Mouse (Mus musculus): ENCODE measurements at regions not wholly inside any gene's neighbourhood (a gene's known extent, or its start where the extent isn't known, plus 50 kb on each side); places are given as distances from the start of the nearest gene placed in this dataset.
"Not testable (repeated sequence)": the region's sequence is repeated elsewhere in the genome, so short reads cannot be mapped to it uniquely, and the experiment has no call there.

DNA sequence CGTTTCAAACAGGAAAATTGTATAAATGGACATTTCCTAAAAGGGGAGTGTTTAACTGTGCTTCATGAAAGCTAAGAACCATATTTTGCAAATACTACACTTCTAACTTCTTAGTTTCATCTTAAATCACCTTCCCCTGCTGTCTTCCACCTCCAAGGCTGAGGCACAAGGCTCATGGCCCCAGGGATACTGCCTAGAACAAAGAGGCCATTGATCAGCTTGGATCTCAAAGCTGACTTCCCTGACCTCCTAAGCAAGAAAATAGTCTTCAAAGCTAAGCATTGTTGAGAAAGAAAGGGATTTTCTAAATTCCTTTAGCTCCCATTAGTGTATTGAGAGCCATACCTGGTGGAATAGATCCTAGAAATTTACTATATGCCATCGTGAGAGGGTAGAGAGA is 501.6 kb downstream of the Bnc2 start:
- no peak for DNase-seq

DNA sequence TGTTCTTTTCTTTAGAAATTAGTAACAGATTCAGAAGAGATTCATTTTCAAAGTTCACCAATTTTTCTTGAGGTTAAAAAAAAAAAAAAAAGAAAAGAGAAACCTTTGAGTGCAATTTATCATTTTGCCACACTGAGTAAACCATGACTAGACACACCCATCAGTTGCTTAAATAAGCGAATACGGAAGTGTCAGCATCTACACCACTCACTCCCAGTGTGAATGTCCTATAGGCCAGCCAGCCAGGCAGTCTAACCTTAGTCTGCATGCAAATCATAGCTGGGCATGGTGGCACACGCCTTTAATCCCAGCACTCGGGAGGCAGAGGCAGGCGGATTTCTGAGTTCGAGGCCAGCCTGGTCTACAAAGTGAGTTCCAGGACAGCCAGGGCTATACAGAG is 498.6 kb downstream of the Bnc2 start:
- not testable (repeated sequence) for DNase-seq

DNA sequence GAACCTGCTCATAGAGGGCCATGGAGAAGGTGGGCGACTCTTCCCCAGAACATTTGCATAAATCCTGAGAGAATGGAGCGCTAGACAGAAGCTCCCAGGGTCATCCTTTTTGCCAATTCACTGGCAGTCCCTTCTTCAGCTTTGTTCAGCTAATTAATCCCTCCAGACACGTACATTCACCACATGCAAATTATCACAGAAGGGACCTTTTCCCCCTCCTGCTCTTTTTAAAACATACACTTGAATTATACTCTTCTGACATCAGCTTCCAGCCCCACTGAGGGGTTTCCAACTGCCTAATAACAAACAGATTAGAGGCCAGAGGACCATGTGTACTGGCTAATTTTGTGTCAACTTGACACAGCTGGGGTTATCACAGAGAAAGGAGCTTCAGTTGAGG is 497.2 kb downstream of the Bnc2 start:
- DNase-seq = no peak

- no peak for DNase-seq
Measured at GRCm38 (mm10) chr4:84184436-84184835, 490.6 kb downstream of the Bnc2 start.

DNA sequence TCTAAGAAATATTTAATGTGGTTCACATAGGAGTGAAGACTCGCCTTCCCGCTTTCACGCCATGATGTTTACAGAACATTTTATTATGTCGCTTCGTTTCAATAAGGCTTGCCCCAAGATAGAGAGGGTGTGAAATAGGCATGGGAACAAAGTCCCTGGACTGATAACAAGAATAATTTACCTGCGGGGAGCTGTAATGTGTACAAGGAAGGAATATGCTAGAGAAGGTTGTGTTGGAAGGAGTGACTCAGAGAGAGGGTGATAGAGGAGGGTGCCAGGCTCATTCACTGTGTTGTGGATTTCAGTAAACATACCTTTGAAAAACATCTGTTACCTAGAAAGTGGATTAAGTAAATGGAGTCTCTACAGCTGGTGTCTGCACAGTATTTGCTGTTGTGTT is 490.2 kb downstream of the Bnc2 start:
- DNase-seq = no peak

- no peak for DNase-seq
Measured at GRCm38 (mm10) chr4:84189315-84189714, 485.8 kb downstream of the Bnc2 start.

DNA sequence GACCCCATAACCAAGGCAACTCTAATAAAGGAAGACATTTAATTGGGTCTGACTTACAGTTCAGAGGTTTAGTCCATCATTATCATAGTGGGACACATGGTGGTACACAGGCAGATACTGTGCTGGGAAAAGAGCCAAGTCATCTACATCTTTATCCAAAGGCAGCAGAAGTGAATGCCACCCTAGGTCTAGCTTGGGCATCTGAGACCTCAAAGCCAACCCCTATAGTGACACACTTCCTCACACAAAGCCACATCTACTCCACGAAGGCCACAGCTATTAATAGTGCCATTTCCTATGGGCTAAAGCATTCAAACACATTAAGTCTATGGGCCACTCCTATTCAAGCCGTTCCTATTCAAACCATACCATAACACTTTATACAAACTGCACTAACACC is 483.8 kb downstream of the Bnc2 start:
- DNase-seq = no peak

- DNase-seq = no peak
Measured at GRCm38 (mm10) chr4:84192301-84192700, 482.8 kb downstream of the Bnc2 start.

- no peak for DNase-seq
Measured at GRCm38 (mm10) chr4:84196732-84197131, 478.3 kb downstream of the Bnc2 start.

GRCm38 (mm10) chr4:84198176-84198575 is 476.9 kb downstream of the Bnc2 start:
- DNase-seq = no peak

DNA sequence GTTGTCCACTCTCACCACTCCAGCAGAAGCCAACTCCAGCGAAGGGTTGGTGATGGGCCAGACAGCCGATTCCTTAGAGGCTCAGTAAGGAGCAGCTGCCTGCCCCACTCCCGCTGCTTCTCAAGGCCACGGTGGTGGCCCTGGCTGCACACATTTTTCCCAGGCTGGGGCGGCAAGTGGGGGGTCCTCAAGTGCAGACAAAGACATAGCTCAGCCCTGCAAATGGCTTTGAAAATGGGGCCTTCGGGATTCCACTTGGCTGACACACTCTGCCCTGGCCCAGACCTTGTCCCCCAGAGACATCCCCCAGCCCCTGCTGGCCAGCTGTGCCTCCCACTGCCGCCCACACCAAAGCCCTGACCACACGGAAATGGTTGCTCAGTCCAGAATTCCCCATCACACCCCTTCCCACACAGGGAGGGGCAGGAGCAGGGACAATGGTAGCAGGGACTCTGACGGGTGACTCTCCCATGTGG is 475.9 kb downstream of the Bnc2 start:
- DNase-seq = no peak

GRCm38 (mm10) chr4:84201001-84201400 is 474.1 kb downstream of the Bnc2 start:
- DNase-seq = no peak

- DNase-seq = no peak
Measured at GRCm38 (mm10) chr4:84202231-84202630, 472.8 kb downstream of the Bnc2 start.

- no peak for DNase-seq
Measured at GRCm38 (mm10) chr4:84203680-84204079, 471.4 kb downstream of the Bnc2 start.

- no peak for DNase-seq
Measured at GRCm38 (mm10) chr4:84204777-84205176, 470.3 kb downstream of the Bnc2 start.

GRCm38 (mm10) chr4:84208175-84208574 is 466.9 kb downstream of the Bnc2 start:
- no peak for DNase-seq

- no peak for DNase-seq
Measured at GRCm38 (mm10) chr4:84209538-84209937, 465.5 kb downstream of the Bnc2 start.

DNA sequence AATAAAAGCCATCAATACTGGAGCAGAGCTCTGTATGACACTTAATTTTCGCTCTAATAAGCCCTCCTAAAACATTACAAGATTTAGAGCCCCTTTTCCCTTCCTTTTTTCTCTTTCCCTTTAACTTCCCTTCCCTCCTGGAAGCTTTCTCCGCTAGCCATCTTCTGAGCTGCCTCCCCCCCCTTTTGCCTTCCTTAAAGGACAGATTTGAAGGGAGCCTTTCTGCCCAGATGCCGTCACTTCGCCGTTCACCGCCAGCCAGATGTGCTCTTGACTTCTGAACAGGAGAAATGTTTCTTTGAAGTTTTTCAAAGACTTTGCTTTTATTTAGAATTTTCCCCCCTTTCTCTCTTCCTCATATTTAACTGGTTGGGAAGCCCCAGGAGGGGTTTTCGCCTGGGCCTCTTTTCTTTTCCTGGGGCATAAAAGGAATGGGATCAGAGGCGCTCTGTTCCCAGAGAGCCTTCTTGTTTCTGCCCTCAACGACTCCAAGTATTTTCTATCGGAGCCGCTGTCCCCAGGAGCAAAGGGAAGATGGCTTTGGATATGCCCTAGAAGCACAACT is 463.7 kb downstream of the Bnc2 start:
- no peak for DNase-seq

DNA sequence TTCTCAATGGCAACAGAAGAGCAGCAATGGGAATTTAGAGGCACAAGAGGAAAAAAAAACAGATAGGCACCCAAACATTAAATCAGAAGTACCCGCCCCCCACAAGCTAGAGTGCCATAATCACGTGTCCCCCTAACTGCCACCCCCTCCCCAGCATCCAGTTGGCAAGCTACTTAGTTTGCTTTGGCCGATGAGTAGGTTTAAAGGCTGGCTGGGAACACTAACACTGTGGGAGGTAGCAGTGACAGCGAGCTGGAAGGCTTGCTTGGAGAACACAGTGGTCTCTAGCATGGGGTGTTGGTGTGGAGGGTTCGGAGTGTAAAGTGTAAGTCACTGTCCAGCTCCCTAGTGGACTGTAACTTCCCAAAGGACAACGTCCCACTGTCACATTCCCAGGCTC is 463.1 kb downstream of the Bnc2 start:
- no peak for DNase-seq

DNA sequence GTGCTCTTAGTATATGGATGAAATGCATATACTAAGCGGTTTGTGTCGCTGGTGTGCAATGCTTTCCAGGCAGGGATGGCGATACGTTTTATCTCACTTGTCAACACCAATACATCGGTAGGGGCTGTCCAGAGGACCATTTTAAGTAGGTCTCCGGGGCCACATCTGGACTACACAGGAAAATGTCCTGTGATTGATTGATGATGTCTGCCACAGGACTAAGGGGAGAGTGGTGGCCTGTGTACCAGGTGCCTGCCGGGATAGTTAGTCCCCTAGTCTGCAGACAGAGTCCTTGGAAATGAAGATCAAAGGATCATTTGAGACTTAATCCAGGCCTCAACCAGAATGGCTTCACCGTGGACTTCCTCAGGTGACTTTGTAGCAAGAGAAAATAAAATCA is 460.6 kb downstream of the Bnc2 start:
- no peak for DNase-seq

GRCm38 (mm10) chr4:84218961-84219360 is 456.1 kb downstream of the Bnc2 start:
- no peak for DNase-seq

DNA sequence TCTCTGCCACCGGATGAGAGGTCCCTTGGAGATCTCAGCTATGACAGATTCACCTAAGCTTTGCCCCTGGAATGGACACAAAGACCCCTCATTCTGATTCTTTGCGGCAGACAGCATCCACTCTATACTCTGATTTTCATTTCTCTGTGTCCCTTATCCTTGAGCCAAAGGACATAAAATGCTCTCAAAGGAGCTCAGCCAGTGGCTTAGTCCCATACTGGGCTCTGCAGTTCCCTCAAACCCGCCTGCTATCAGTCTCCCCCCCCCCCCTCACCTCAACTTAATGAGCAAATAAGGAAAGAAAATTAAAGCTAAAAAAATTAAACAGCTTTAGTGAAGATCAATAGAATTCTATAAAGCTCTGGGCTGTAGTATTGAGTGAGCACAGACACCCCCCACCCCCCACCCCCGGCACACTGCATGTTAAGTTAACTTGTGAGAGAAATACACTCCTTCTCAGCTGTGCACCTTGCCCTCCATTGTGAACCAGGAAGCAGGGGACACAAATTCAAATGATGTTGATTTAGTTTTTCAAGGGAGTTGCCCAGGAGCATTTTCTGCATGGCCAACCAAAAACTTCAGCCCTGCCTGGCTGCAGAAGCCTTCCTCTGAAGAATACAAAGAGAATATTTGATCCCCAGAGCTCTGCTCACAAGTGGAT is 452.9 kb downstream of the Bnc2 start:
- no peak for DNase-seq

GRCm38 (mm10) chr4:84222805-84223335 is 452.2 kb downstream of the Bnc2 start:
- no peak for DNase-seq

DNA sequence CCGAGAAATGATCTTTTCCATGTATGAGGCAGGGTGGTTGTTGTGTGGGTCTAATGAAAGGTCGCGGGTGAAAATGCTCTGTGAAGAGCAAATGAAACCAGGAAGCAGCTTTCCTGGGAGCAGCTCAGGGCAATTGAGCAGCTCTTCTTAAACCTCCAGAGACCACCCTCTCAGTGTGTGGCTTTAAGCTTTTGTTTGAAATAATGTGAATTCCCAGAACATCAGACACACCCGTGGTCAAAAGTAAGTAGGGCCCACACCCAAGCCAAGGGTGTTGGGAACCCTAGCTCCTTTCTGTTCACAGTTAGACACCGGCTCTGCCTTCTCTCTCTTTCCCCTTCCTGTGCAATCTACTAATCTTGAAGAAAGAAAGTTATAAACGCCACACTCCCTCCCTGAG is 450.5 kb downstream of the Bnc2 start:
- DNase-seq = no peak
